Mouse (Mus musculus) telencephalon, adult 2 months (tissue): Measurements from ENCODE around the gene Gas2l3.

ENCODE experiments used
- DNase-seq: peaks from one replicate; pipeline ENCODE4 v3.0.0-alpha.2; 2011; ENCODE audit warnings: low read depth, low spot score

The Gas2l3 gene

DNA sequence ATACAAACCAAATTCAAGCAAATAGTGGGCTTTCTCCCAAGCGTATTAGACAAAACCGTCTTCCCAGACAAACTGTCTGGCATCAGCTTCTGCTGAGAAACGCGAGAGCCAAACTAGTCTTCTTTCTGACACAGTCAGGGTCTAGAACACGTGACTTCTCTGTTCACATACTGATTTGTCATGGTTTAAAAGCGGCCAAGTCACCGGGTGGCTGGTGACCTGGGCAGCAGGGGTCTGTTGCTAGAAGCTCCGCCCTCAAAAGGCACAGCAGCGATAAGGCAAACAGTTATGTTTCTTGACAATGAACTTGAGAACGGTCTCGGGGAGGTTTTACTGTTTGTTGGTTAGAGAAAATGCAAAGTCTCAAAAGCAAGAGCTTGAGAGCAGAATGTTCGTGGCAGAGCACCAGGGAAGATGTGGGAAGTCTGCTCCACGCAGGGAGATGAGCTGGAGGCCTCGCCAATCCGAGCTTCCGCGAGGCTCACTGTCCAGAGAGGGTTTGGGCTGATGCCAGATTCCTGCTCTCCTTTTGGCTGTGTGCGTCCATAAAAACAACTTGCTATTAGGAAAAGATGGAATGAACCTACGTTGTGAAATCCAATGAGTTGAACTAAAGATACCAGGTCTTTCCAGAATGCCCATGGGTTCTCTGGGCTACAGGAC lies 43.0 kb downstream of the Gas2l3 start:
- DNase-seq, result no peak

DNA sequence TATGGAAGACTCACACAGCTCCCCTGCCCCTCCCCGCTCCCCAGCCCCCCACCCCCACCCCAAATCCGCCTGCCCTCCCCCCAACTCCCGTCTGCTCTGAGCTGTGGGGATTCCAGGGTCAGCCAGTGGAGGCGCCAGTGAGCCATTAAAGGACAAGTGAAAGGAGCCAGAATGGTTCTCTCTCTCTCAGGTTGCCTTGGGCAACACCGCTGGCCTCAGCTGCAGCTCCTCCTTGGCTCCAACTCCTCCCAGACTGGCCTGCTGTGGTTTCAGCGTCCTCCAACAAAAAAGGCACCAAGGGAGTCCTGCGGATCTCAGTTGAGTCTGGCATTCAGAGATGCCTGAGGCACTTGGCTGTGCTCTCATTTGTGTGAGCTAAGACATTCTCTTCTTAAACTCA lies 47.9 kb downstream of the Gas2l3 start:
- DNase-seq, result no peak

DNA sequence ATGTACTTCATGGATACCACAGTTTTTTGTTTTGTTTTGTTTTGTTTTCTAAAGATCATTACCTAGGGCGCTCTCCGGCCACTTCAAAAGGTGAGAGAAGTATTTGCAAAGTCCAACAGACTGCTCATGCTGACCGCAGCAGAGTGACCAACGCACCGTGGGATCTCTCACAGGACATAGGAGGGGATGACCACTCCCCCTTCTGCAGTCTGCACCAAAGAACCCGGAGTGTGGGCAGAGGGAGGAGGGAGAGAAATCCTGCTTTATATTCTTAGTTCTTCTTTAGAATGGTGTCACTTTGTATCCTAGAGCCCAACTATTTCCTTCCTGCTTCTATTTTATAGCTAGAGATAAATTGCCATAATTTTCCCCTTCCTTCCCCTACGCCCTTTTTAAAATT lies 48.4 kb downstream of the Gas2l3 start:
- no peak for DNase-seq

DNA sequence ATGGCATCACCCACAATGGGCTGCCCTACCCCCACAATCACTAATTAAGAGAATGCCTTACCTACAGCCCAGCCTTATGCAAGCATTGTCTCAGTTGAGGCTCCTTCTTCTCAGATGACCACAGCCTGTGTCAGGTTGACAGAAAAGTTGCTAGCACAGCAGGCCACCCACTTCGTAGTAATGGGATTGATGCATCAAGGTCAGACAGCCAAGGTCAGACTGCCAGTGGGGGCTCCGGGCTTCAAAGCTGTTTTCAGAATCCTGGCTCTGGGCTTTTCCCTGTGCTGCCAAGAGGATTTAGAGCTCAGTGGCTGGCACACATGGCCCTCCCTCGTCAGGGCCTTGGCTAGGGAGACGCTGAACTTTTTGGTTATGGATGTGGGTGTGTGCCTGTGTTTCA lies 51.1 kb downstream of the Gas2l3 start:
- no peak for DNase-seq

DNA sequence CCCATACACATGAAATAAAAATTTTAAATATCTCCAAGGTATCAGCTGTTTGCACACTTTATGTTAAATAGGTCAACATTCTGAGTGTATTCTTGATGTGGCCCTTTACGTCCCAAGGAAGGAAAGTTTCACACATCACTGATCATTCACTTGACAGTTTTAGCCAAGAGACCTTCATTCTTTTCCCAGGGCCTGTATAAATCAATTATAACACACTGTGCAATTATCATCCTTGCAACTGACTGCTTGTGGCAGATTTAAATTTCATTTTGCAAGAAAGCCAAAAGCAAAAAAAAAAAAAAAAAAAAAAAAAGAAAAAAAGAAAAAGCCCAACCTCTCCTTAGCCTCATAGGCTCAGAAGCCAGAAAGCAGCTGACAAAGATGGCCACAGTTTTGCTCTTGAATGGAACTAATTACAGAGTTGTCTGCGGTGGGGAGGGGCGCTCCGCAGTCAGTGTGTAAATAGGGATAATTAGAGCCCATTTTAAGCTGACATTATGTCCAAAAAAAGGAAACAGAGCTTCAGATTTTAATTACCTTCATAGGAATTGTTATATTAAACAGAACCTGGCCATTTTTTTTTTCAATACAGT lies 52.1 kb downstream of the Gas2l3 start:
- no peak for DNase-seq

DNA sequence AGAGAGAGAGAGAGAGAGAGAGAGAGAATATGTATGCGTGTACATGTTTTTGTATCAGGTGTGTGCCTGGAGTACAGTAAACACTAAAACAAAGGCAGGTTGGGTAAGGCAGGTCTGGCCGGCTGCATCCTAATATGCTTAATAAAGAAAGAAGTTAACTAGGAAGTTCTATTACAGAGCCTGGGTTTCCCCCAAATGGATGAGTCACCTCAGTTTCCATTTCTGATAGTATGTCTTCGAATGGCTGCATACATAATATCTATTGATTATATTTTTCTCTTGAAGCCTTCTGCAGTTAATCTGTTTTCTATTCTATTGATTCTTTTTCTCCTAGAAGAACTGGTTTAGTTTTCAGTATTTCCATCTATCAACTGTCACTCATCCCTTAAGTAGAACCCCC lies 57.3 kb downstream of the Gas2l3 start:
- no peak for DNase-seq

DNA sequence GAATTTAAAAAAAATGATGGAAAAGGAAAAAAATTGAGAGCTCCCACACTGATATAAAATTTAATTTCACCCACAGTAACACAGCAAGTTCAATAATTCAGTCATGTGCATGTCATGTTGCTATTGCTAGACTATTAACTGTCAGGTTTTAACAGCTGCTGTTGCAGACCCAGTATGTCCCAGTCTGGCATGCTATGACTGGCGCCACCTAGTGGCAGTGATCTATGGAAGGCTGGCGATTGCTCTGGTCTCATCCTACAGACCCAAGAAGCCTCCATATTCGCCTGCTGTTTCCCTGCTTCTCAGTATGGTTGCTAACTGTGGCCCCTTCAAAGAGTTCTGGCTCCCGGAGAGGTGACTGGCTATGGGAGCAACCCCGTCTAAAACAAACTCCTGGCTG lies 60.3 kb downstream of the Gas2l3 start:
- no peak for DNase-seq

DNA sequence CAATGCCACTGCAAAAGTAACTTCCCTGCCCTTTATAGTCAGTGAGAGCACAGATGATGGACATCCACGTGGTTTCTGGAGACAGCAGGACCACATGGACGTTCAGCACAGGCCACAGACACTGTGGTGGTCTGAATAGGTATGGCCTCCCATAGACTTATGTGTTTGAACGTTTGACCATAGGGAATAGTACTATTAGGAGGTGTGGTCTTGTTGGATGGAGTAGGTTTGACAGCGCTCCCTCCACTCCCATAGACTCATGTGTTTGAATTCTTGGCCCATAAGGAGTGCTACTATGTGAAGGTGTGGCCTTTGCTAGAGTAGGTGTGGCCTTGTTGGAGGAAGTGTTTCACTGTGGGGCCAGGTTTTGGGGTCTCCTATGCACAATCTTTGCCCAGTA lies 66.0 kb downstream of the Gas2l3 start:
- DNase-seq, result no peak

DNA sequence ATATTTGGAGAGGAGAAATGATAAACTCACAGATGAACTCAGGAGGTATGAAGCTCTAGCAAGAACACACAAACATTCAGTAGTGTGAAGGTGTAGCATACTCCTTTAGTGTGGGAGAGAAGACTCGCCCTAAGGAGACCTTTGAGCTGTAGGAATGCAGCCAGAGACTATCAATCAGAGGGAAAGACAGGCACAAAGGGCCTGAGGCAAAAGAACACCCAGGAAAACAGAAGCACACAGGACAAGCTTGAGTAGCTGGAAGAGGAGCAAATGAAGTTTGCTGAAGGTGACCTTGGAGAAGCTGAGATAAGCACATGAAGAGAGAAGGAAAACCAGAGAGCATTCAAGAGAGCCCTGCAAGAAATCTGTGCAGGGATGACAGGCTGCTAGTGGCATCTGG lies 73.7 kb downstream of the Gas2l3 start:
- DNase-seq, result no peak

DNA sequence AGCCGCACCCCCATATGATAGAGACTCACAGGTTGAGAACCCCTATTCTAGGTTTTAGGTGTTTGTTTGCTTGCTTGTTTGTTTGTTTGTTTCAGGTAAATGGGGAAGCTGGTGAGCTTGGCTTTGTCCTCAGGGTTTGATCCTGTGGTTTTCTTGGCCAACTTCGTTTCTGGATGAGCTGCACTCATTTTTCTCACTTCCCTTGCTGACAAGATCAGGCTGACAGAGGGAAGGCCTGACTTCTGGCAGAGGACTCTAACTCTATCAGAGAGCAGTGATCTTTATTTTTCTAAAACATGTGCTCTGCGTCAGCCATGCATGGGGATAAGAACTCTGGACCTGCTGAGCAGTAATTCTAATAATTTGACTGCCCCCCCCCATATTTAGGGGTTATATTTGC lies 84.8 kb downstream of the Gas2l3 start:
- no peak for DNase-seq
